Mouse (Mus musculus) erythroblast, embryonic 14.5 days (primary cell): Measurements from ENCODE around the gene E030030I06Rik. TPM values are rescaled to one million over a fixed set of nuclear protein-coding genes. Genes with fewer than 3 reads are reported as not detected.
"Not testable (repeated sequence)": the region's sequence is repeated elsewhere in the genome, so short reads cannot be mapped to it uniquely, and the experiment has no call there.

Experiments used
- H3K27me3 ChIP-seq: 2 replicates; pipeline ENCODE4 v1.6.1; 2012; ENCODE audit warnings: inconsistent platforms; ENCODE audit not compliant: control insufficient read depth
- H3K36me3 ChIP-seq: 2 replicates; pipeline ENCODE4 v1.6.1; 2012; ENCODE audit warnings: mild to moderate bottlenecking, inconsistent platforms; ENCODE audit not compliant: control insufficient read depth
- H3K4me1 ChIP-seq: 2 replicates; pipeline ENCODE4 v1.6.1; 2012; ENCODE audit warnings: inconsistent platforms; ENCODE audit not compliant: control insufficient read depth
- H3K4me3 ChIP-seq: replicated peaks from 2 replicates; pipeline ENCODE3; 2012; ENCODE audit warnings: moderate library complexity, mild to moderate bottlenecking, inconsistent platforms
- H3K9me3 ChIP-seq: 2 replicates; pipeline ENCODE4 v1.6.1; 2012; ENCODE audit warnings: low read length, inconsistent platforms, mixed read lengths; ENCODE audit not compliant: control insufficient read depth
- GATA1 ChIP-seq: IDR thresholded peaks from 2 replicates; pipeline ENCODE4 v1.6.1; 2012; ENCODE audit warnings: low read length, inconsistent platforms, mixed read lengths
- TAL1 ChIP-seq: IDR thresholded peaks from 3 replicates; pipeline ENCODE4 v1.6.1; 2012; ENCODE audit warnings: low read length, inconsistent platforms, mixed read lengths
- polyA plus RNA-seq: library from polyadenylated mRNA; stranded (reverse); fragments of >175 nt; gene quantifications from 2 replicates; pipeline ENCODE4 v1.2.3, GENCODE M21; 2012

E030030I06Rik gene
- polyA plus RNA-seq, 1 experiment = not detected

DNA sequence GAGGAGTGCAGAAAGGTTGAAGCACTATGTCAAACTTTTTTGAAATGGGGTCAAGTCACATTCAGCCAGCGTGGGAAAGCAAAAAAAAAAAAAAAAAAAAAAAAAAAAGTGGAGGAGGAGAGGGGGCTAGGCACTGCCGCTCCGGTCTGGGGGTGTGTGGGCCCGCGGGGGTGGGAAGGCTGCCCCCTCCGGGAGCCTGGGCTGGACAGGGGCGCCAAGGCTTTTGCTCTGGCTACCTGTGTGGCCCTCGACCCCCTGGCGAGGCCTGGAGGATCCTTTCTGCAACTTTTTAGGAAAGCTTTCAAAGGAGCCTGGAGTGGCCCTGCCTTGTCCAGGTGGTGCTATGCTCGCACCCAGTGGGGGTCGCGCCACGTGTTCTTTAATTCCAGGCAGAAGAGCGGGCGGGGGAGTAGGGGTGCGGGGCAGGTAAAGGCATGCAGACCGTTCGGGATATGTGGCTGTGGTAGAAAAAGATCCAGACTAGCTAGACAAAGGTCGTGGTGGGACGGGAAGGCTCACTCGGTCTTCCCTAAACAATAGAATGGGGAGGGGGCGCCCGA is 10.6 kb upstream of the E030030I06Rik start:
- Histone ChIP-seq H3K9me3 (no peaks in the 10 kb centered on the region), H3K27me3 (peaks cover 56% of the 10 kb centered on the region), H3K4me1 (no peaks in the 10 kb centered on the region), H3K36me3 (no peaks in the 10 kb centered on the region), H3K4me3 (no peak overlapping the region)
- TF ChIP-seq TAL1 = no peak
- no peak for TF ChIP-seq GATA1

DNA sequence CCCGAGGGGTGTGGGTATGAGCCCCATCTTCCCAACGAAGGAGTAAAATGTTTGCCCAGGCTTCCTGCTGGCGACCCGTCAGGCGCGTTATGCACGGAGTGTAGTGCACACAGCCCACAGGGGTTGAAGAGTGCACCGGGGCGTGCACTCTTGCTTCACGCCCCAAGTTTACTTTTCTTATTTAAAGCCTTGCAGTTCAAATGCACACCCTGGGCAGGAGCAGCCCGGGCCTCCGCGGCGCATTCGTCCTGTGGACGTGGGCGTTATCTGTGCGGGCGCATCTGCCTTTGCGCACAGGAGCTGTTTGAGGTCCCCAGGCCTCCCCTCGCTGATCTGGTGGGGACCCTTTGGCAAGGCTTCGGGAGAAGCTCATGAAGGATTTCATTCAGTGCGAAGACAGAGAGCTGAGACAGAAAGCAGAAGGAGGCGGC is 10.1 kb upstream of the E030030I06Rik start:
- Histone ChIP-seq H3K27me3 (peaks cover 61% of the 10 kb centered on the region), H3K4me1 (no peaks in the 10 kb centered on the region), H3K9me3 (no peaks in the 10 kb centered on the region), H3K36me3 (no peaks in the 10 kb centered on the region), H3K4me3 (no peak overlapping the region)
- TF ChIP-seq GATA1 = no peak
- no peak for TF ChIP-seq TAL1

DNA sequence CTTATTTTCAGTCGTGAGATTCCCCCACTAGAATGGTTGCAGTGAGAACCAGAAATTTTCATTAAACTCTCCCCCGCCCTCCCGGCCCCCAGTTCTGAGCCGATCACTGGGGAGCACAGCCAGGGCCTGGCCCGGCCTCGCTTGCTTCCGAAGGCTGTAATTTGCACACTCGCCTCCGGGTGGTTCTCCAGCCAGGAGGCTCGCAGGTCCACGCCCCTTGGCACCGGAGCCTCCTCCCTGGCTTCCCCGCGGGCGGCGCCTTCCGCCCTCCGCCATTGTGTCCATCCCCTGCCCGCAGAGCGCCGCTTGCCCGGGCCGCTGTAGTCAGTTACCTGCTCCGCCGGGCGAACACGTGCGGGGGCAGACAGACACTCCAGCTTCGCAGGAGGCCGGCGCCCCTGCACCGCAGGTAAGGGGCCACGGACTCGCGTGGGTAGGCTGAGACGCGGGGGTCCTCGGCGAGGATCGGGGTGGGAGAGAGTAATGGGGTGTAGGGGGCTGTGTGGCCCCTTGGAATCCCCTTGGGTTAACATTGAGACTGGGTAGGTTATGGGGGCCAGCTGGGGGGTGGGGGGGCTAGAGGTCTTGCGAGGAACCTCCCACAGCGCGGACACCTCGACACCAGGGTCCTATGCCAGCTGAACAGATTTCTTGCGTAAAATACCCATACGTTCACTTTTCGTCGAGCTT is 9.4 kb upstream of the E030030I06Rik start, which contains the start of the genes Raet1e and H60b:
Raet1e (plus strand) TSS at position 260 of the 690 bp plus-strand sequence.
H60b (plus strand) TSS at position 277 of the 690 bp plus-strand sequence.
- H3K36me3 ChIP-seq, H3K4me3 ChIP-seq, H3K9me3 ChIP-seq, H3K4me1 ChIP-seq: not testable (repeated sequence)
- peaks cover 68% of the 10 kb centered on the region for H3K27me3 ChIP-seq

- Histone ChIP-seq H3K4me3 (no peak overlapping the region), H3K36me3 (no peaks in the 10 kb centered on the region), H3K27me3 (peaks cover 90% of the 10 kb centered on the region), H3K9me3 (no peaks in the 10 kb centered on the region), H3K4me1 (no peaks in the 10 kb centered on the region)
- TF ChIP-seq TAL1 = no peak
- no peak for TF ChIP-seq GATA1
Measured at GRCm38 (mm10) chr10:22154871-22155799, 6.1 kb upstream of the E030030I06Rik start.

DNA sequence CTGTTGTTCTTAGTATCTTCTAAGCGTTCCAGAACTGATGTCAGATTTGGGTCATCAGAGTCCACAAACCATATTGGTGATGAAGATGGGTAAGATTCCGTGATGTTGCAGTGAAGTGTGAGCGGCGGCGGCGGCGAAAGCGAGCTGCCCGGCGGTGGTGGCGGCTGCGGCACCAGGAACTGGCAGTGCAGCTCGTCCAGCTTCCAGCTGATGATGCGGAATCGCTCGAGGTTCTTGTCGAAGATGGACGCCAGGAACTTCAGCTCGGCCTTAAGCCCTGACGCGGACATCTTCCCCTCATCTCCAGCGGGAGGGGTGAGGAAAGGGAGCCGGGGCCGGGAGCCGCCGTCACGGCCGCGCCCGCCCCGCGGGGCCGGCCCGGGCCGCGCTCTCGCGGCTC is 5.1 kb upstream of the E030030I06Rik start:
- H3K4me1 ChIP-seq, H3K4me3 ChIP-seq, H3K36me3 ChIP-seq, H3K9me3 ChIP-seq: not testable (repeated sequence)
- peaks cover 90% of the 10 kb centered on the region for H3K27me3 ChIP-seq

- not testable (repeated sequence) for H3K4me3 ChIP-seq, H3K4me1 ChIP-seq, H3K9me3 ChIP-seq, H3K36me3 ChIP-seq
- peaks cover 90% of the 10 kb centered on the region for H3K27me3 ChIP-seq
Measured at GRCm38 (mm10) chr10:22153147-22153690, 4.1 kb upstream of the E030030I06Rik start.

DNA sequence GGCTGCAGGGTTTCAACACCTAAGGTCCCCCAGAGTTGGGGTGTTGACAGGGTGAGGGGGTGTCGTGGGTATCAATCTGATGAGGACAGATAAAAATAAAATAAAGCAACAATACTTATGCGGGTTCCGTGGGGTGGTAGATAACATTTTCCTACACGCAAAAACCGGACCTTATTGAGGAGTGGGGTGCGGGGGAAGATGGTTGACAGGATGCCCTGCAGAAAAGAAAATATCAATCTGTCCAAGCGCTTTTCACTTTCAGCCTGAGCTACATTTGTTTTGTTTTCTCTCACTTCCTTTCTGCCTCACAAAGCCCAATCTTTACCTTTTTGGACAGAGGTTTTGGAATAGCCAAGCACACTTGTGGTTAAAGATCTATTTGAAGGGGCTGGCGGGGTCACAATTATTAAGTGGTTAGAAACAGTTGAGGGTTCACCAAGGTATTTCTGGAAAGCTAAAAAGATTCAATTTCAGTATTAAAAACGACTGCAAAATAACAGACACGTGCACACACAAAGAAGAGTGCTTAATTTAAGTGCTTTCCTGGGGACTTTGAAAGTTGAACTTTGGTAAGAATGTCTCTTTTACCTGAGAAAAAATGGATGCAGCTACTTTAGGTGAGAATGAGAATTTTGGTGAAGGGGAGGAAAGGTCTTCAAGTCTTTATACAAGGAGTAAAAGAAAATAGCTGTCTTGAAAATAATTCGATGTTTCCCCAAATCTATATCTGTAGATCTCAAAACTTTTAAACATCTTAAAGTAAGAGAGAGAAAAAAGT is 3.0 kb upstream of the E030030I06Rik start:
- H3K27me3 ChIP-seq = peaks cover 82% of the 10 kb centered on the region
- not testable (repeated sequence) for H3K4me3 ChIP-seq, H3K36me3 ChIP-seq, H3K9me3 ChIP-seq, H3K4me1 ChIP-seq

DNA sequence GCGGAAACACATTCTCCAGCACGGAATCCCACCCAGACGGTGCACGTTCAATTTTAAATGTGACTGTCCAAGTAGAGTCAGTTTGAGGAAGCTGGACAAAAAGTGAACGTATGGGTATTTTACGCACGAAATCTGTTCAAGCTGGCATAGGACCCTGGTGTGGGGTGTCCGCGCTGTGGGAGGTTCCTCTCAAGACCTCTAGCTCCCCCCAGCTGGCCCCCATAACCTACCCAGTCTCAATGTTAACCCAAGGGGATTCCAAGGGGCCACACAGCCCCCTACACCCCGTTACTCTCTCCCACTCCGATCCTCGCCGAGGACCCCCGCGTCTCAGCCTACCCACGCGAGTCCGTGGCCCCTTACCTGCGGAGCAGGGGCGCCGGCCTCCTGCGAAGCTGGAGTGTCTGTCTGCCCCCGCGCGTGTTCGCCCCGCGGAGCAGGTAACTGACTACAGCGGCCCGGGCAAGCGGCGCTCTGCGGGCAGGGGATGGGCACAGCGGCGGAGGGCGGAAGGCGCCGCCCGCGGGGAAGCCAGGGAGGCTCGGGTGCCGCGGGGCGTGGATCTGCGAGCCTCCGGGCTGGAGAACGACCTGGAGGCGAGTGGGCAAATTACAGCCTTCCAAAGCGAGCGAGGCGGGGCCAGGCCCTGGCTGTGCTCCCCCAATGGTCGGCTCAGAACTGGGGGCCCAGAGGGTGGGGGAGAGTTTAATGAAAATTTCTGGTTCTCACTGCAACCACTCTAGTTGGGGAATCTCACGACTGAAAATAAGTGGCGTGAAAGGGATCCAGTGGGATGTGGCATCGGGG is 2.2 kb upstream of the E030030I06Rik start:
- H3K27me3 ChIP-seq = peaks cover 74% of the 10 kb centered on the region
- not testable (repeated sequence) for H3K36me3 ChIP-seq, H3K4me3 ChIP-seq, H3K4me1 ChIP-seq, H3K9me3 ChIP-seq
